Mouse (Mus musculus) myocyte (in vitro differentiated cells): ENCODE measurements around the gene Kcnq4. TPM values are rescaled to one million over a fixed set of nuclear protein-coding genes. Genes with fewer than 3 reads are reported as not detected.
A peak's percentile ranks its signal among the peaks of the same experiment; 100 is the strongest.

Experiments
- H3K27me3 ChIP-seq: one replicate; pipeline ENCODE4 v1.6.1; 2011; ENCODE audit not compliant: control insufficient read depth, insufficient read depth, insufficient read length
- H3K36me3 ChIP-seq: one replicate; pipeline ENCODE4 v1.6.1; 2011; ENCODE audit not compliant: control insufficient read depth, insufficient read depth
- H3K4me2 ChIP-seq: one replicate; pipeline ENCODE4 v1.6.1; 2011; ENCODE audit warnings: low read depth, control low read depth
- H3K4me3 ChIP-seq: one replicate; pipeline ENCODE4 v1.5.1; 2011; ENCODE audit warnings: mild to moderate bottlenecking, control low read depth, moderate library complexity
- H3K79me2 ChIP-seq: one replicate; pipeline ENCODE4 v1.6.1; 2011; ENCODE audit not compliant: control insufficient read depth, insufficient read depth
- H3ac ChIP-seq: one replicate; pipeline ENCODE4 v1.6.1; 2011; ENCODE audit not compliant: control insufficient read depth, insufficient read length
- CEBPB ChIP-seq: IDR thresholded peaks from 2 replicates; pipeline ENCODE4 v1.6.1; 2011; ENCODE audit warnings: mild to moderate bottlenecking, moderate library complexity; ENCODE audit not compliant: poor library complexity, insufficient read depth, severe bottlenecking
- E2F4 ChIP-seq: IDR thresholded peaks from one replicate; pipeline ENCODE4 v1.6.1; 2011; ENCODE audit warnings: mild to moderate bottlenecking, control low read depth, moderate library complexity; ENCODE audit not compliant: insufficient read depth
- MAX ChIP-seq: IDR thresholded peaks from one replicate; pipeline ENCODE4 v1.6.1; 2011; ENCODE audit warnings: low read depth, mild to moderate bottlenecking, control low read depth
- MYOD1 ChIP-seq, 3 experiments: IDR thresholded peaks; one replicate each; pipeline ENCODE4 v1.6.1; 2011; ENCODE audit warnings: control low read depth in 2 of 3, low read depth in 2 of 3, mild to moderate bottlenecking in 2 of 3, moderate library complexity in 1 of 3; ENCODE audit not compliant: insufficient read length in 2 of 3, control insufficient read depth in 1 of 3
- MYOG ChIP-seq, 3 experiments: IDR thresholded peaks; one replicate each; pipeline ENCODE4 v1.6.1; 2011; ENCODE audit warnings: control low read depth in 2 of 3, low read depth in 2 of 3, mild to moderate bottlenecking in 2 of 3; ENCODE audit not compliant: insufficient read length in 2 of 3, control insufficient read depth in 1 of 3, insufficient read depth in 1 of 3
- POLR2A ChIP-seq: IDR thresholded peaks from one replicate; pipeline ENCODE4 v1.6.1; 2011; ENCODE audit warnings: low read depth, mild to moderate bottlenecking, control low read depth, moderate library complexity; ENCODE audit not compliant: insufficient read length
- POLR2AphosphoS2 ChIP-seq: IDR thresholded peaks from one replicate; pipeline ENCODE4 v1.6.1; 2011; ENCODE audit warnings: low read depth, control low read depth; ENCODE audit not compliant: insufficient read length
- REST ChIP-seq: IDR thresholded peaks from one replicate; pipeline ENCODE4 v1.6.1; 2011; ENCODE audit warnings: mild to moderate bottlenecking, control low read depth, moderate library complexity; ENCODE audit not compliant: insufficient read depth, insufficient read length
- SRF ChIP-seq: IDR thresholded peaks from one replicate; pipeline ENCODE4 v1.6.1; 2011; ENCODE audit warnings: low read depth; ENCODE audit not compliant: control insufficient read depth, insufficient read length
- TCF12 ChIP-seq: IDR thresholded peaks from one replicate; pipeline ENCODE4 v1.6.1; 2011; ENCODE audit warnings: mild to moderate bottlenecking, control low read depth; ENCODE audit not compliant: poor library complexity, insufficient read depth, severe bottlenecking
- TCF3 ChIP-seq: IDR thresholded peaks from one replicate; pipeline ENCODE4 v1.6.1; 2011; ENCODE audit warnings: low read depth, control low read depth; ENCODE audit not compliant: insufficient read length
- USF1 ChIP-seq: IDR thresholded peaks from one replicate; pipeline ENCODE4 v1.6.1; 2011; ENCODE audit warnings: low read depth, mild to moderate bottlenecking, control low read depth, moderate library complexity
- polyA plus RNA-seq: library from polyadenylated mRNA; unstranded; fragments of >200 nt; fragmentation: generic; extraction: Trizol; gene quantifications from one replicate; pipeline ENCODE4 v1.2.1, GENCODE M21; 2012; ENCODE audit warnings: missing spikeins

Kcnq4 gene
- polyA plus RNA-seq, 1 experiment = 23.1 TPM

- H3K27me3 ChIP-seq = no peaks in the 10 kb centered on the region
These were observed 15.7 kb downstream of the Kcnq4 start for GRCm38 (mm10) chr4:120732737-120733136.

GRCm38 (mm10) chr4:120731030-120731644, 17.3 kb downstream of the Kcnq4 start:
- no peaks in the 10 kb centered on the region for H3K36me3 ChIP-seq
- H3K27me3 ChIP-seq = no peaks in the 10 kb centered on the region
- peak overlapping the region; percentile 17 for H3K4me3 ChIP-seq
- peak overlapping the region; percentile 95 for H3K4me2 ChIP-seq
- H3ac ChIP-seq = no peak overlapping the region
- no peaks in the 10 kb centered on the region for H3K79me2 ChIP-seq
- TF ChIP-seq MYOD1 (IDR thresholded peaks at IDR 0.05; ENCODE audit: control insufficient read depth in 1 of 3, insufficient read length in 2 of 3, low read depth in 2 of 3) = peak in 1 of 3 experiments; percentile 34
- no peak for TF ChIP-seq TCF3
- TF ChIP-seq MAX = no peak
- TF ChIP-seq MYOG (IDR thresholded peaks at IDR 0.05; ENCODE audit: control insufficient read depth in 1 of 3, insufficient read depth in 1 of 3, insufficient read length in 2 of 3, low read depth in 2 of 3) = peak in 1 of 3 experiments; percentile 22

More at GRCm38 (mm10) chr4:120732737-120733136, 15.7 kb downstream of the Kcnq4 start:
- H3K79me2 ChIP-seq = no peaks in the 10 kb centered on the region
- H3K36me3 ChIP-seq = no peaks in the 10 kb centered on the region
- no peak overlapping the region for H3K4me2 ChIP-seq
- H3K4me3 ChIP-seq = no peak overlapping the region
- no peak for TF ChIP-seq REST
- no peak for TF ChIP-seq TCF3
- TF ChIP-seq MYOG (IDR thresholded peaks at IDR 0.05; ENCODE audit: control insufficient read depth in 1 of 3, insufficient read depth in 1 of 3, insufficient read length in 2 of 3, low read depth in 2 of 3) = no peak
- no peak for TF ChIP-seq USF1
- no peak for TF ChIP-seq E2F4
- no peak for TF ChIP-seq CEBPB
- no peak for TF ChIP-seq SRF
- no peak for TF ChIP-seq MYOD1 (IDR thresholded peaks at IDR 0.05; ENCODE audit: control insufficient read depth in 1 of 3, insufficient read length in 2 of 3, low read depth in 2 of 3)
- no peak for TF ChIP-seq POLR2A
- TF ChIP-seq MAX = no peak
- TF ChIP-seq TCF12 = no peak
- no peak for TF ChIP-seq POLR2AphosphoS2
- H3ac ChIP-seq = no peak overlapping the region

GRCm38 (mm10) chr4:120730574-120730973, 17.8 kb downstream of the Kcnq4 start:
- no peak overlapping the region for H3ac ChIP-seq
- peak overlapping the region; percentile 17 for H3K4me3 ChIP-seq
- H3K27me3 ChIP-seq = no peaks in the 10 kb centered on the region

GRCm38 (mm10) chr4:120730146-120730545, 18.3 kb downstream of the Kcnq4 start:
- H3K79me2 ChIP-seq = no peaks in the 10 kb centered on the region
- no peak overlapping the region for H3K4me2 ChIP-seq
- no peak overlapping the region for H3ac ChIP-seq
- no peaks in the 10 kb centered on the region for H3K27me3 ChIP-seq
- no peak for TF ChIP-seq CEBPB
- no peak for TF ChIP-seq MYOG (IDR thresholded peaks at IDR 0.05; ENCODE audit: control insufficient read depth in 1 of 3, insufficient read depth in 1 of 3, insufficient read length in 2 of 3, low read depth in 2 of 3)
- TF ChIP-seq TCF12 = no peak
- no peak for TF ChIP-seq POLR2A
- no peak for TF ChIP-seq REST
- TF ChIP-seq SRF = no peak
- no peaks in the 10 kb centered on the region for H3K36me3 ChIP-seq
- H3K4me3 ChIP-seq = no peak overlapping the region

More at GRCm38 (mm10) chr4:120730574-120730973, 17.8 kb downstream of the Kcnq4 start:
- TF ChIP-seq REST = no peak
- H3K36me3 ChIP-seq = no peaks in the 10 kb centered on the region
- H3K4me2 ChIP-seq = peak overlapping the region; percentile 95
- H3K79me2 ChIP-seq = no peaks in the 10 kb centered on the region

- no peak for TF ChIP-seq REST
- no peak for TF ChIP-seq TCF12
- no peak for TF ChIP-seq TCF3
- no peak for TF ChIP-seq MYOD1 (IDR thresholded peaks at IDR 0.05; ENCODE audit: control insufficient read depth in 1 of 3, insufficient read length in 2 of 3, low read depth in 2 of 3)
- TF ChIP-seq MAX = no peak
- TF ChIP-seq POLR2AphosphoS2 = no peak
- TF ChIP-seq POLR2A = no peak
- no peak for TF ChIP-seq SRF
- TF ChIP-seq MYOG (IDR thresholded peaks at IDR 0.05; ENCODE audit: control insufficient read depth in 1 of 3, insufficient read depth in 1 of 3, insufficient read length in 2 of 3, low read depth in 2 of 3) = no peak
- no peak for TF ChIP-seq USF1
- no peak for TF ChIP-seq CEBPB
- no peak for TF ChIP-seq E2F4
- no peak overlapping the region for H3ac ChIP-seq
- H3K79me2 ChIP-seq = no peaks in the 10 kb centered on the region
These were observed 19.0 kb downstream of the Kcnq4 start for GRCm38 (mm10) chr4:120729441-120729840.

More at GRCm38 (mm10) chr4:120729441-120729840, 19.0 kb downstream of the Kcnq4 start:
- no peaks in the 10 kb centered on the region for H3K27me3 ChIP-seq
- no peak overlapping the region for H3K4me3 ChIP-seq
- H3K36me3 ChIP-seq = no peaks in the 10 kb centered on the region
- no peak overlapping the region for H3K4me2 ChIP-seq
